Mouse (Mus musculus) myocyte (in vitro differentiated cells): ENCODE results near the gene Pou2af1. TPM values are rescaled to one million over a fixed set of nuclear protein-coding genes. Genes with fewer than 3 reads are reported as not detected.

Source experiments
- H3K27me3 ChIP-seq: one replicate; pipeline ENCODE4 v1.6.1; 2011; ENCODE audit not compliant: control insufficient read depth, insufficient read depth, insufficient read length
- H3K36me3 ChIP-seq: one replicate; pipeline ENCODE4 v1.6.1; 2011; ENCODE audit not compliant: control insufficient read depth, insufficient read depth
- H3K4me2 ChIP-seq: one replicate; pipeline ENCODE4 v1.6.1; 2011; ENCODE audit warnings: low read depth, control low read depth
- H3K4me3 ChIP-seq: one replicate; pipeline ENCODE4 v1.5.1; 2011; ENCODE audit warnings: mild to moderate bottlenecking, control low read depth, moderate library complexity
- H3K79me2 ChIP-seq: one replicate; pipeline ENCODE4 v1.6.1; 2011; ENCODE audit not compliant: control insufficient read depth, insufficient read depth
- H3ac ChIP-seq: one replicate; pipeline ENCODE4 v1.6.1; 2011; ENCODE audit not compliant: control insufficient read depth, insufficient read length
- CEBPB ChIP-seq: IDR thresholded peaks from 2 replicates; pipeline ENCODE4 v1.6.1; 2011; ENCODE audit warnings: mild to moderate bottlenecking, moderate library complexity; ENCODE audit not compliant: poor library complexity, insufficient read depth, severe bottlenecking
- E2F4 ChIP-seq: IDR thresholded peaks from one replicate; pipeline ENCODE4 v1.6.1; 2011; ENCODE audit warnings: mild to moderate bottlenecking, control low read depth, moderate library complexity; ENCODE audit not compliant: insufficient read depth
- MAX ChIP-seq: IDR thresholded peaks from one replicate; pipeline ENCODE4 v1.6.1; 2011; ENCODE audit warnings: low read depth, mild to moderate bottlenecking, control low read depth
- MYOD1 ChIP-seq, 3 experiments: IDR thresholded peaks; one replicate each; pipeline ENCODE4 v1.6.1; 2011; ENCODE audit warnings: control low read depth in 2 of 3, low read depth in 2 of 3, mild to moderate bottlenecking in 2 of 3, moderate library complexity in 1 of 3; ENCODE audit not compliant: insufficient read length in 2 of 3, control insufficient read depth in 1 of 3
- MYOG ChIP-seq, 3 experiments: IDR thresholded peaks; one replicate each; pipeline ENCODE4 v1.6.1; 2011; ENCODE audit warnings: control low read depth in 2 of 3, low read depth in 2 of 3, mild to moderate bottlenecking in 2 of 3; ENCODE audit not compliant: insufficient read length in 2 of 3, control insufficient read depth in 1 of 3, insufficient read depth in 1 of 3
- POLR2A ChIP-seq: IDR thresholded peaks from one replicate; pipeline ENCODE4 v1.6.1; 2011; ENCODE audit warnings: low read depth, mild to moderate bottlenecking, control low read depth, moderate library complexity; ENCODE audit not compliant: insufficient read length
- POLR2AphosphoS2 ChIP-seq: IDR thresholded peaks from one replicate; pipeline ENCODE4 v1.6.1; 2011; ENCODE audit warnings: low read depth, control low read depth; ENCODE audit not compliant: insufficient read length
- REST ChIP-seq: IDR thresholded peaks from one replicate; pipeline ENCODE4 v1.6.1; 2011; ENCODE audit warnings: mild to moderate bottlenecking, control low read depth, moderate library complexity; ENCODE audit not compliant: insufficient read depth, insufficient read length
- SRF ChIP-seq: IDR thresholded peaks from one replicate; pipeline ENCODE4 v1.6.1; 2011; ENCODE audit warnings: low read depth; ENCODE audit not compliant: control insufficient read depth, insufficient read length
- TCF12 ChIP-seq: IDR thresholded peaks from one replicate; pipeline ENCODE4 v1.6.1; 2011; ENCODE audit warnings: mild to moderate bottlenecking, control low read depth; ENCODE audit not compliant: poor library complexity, insufficient read depth, severe bottlenecking
- TCF3 ChIP-seq: IDR thresholded peaks from one replicate; pipeline ENCODE4 v1.6.1; 2011; ENCODE audit warnings: low read depth, control low read depth; ENCODE audit not compliant: insufficient read length
- USF1 ChIP-seq: IDR thresholded peaks from one replicate; pipeline ENCODE4 v1.6.1; 2011; ENCODE audit warnings: low read depth, mild to moderate bottlenecking, control low read depth, moderate library complexity
- polyA plus RNA-seq: library from polyadenylated mRNA; unstranded; fragments of >200 nt; fragmentation: generic; extraction: Trizol; gene quantifications from one replicate; pipeline ENCODE4 v1.2.1, GENCODE M21; 2012; ENCODE audit warnings: missing spikeins

The Pou2af1 gene
- polyA plus RNA-seq, 1 experiment = 1.4 TPM

- Histone ChIP-seq H3K27me3 (no peaks in the 10 kb centered on the region), H3K4me2 (peak overlapping the region; percentile 43), H3K79me2 (no peaks in the 10 kb centered on the region), H3ac (no peak overlapping the region), H3K36me3 (no peaks in the 10 kb centered on the region), H3K4me3 (no peak overlapping the region)
- no peak for TF ChIP-seq POLR2AphosphoS2
- TF ChIP-seq USF1 = peak; percentile 26
- no peak for TF ChIP-seq POLR2A
- no peak for TF ChIP-seq REST
- TF ChIP-seq TCF12 = no peak
- no peak for TF ChIP-seq SRF
- TF ChIP-seq MAX = no peak
- no peak for TF ChIP-seq TCF3
- TF ChIP-seq MYOG (IDR thresholded peaks at IDR 0.05; ENCODE audit: control insufficient read depth in 1 of 3, insufficient read depth in 1 of 3, insufficient read length in 2 of 3, low read depth in 2 of 3) = no peak
- peak; percentile 62; the same call in 1 of the 2 replicates for TF ChIP-seq CEBPB
- no peak for TF ChIP-seq E2F4
- TF ChIP-seq MYOD1 (IDR thresholded peaks at IDR 0.05; ENCODE audit: control insufficient read depth in 1 of 3, insufficient read length in 2 of 3, low read depth in 2 of 3) = no peak
Observed at GRCm38 (mm10) chr9:51215311-51215710, 1.8 kb downstream of the Pou2af1 start.

GRCm38 (mm10) chr9:51215949-51216348 lies 2.4 kb downstream of the Pou2af1 start:
- Histone ChIP-seq H3K4me2 (peak overlapping the region; percentile 43), H3K36me3 (no peaks in the 10 kb centered on the region), H3K27me3 (no peaks in the 10 kb centered on the region), H3ac (no peak overlapping the region), H3K4me3 (no peak overlapping the region), H3K79me2 (no peaks in the 10 kb centered on the region)
- TF ChIP-seq REST (no peak), MYOD1 (IDR thresholded peaks at IDR 0.05; ENCODE audit: control insufficient read depth in 1 of 3, insufficient read length in 2 of 3, low read depth in 2 of 3) (no peak), CEBPB (no peak), E2F4 (no peak), USF1 (no peak), TCF3 (no peak), TCF12 (no peak), POLR2A (no peak)

DNA sequence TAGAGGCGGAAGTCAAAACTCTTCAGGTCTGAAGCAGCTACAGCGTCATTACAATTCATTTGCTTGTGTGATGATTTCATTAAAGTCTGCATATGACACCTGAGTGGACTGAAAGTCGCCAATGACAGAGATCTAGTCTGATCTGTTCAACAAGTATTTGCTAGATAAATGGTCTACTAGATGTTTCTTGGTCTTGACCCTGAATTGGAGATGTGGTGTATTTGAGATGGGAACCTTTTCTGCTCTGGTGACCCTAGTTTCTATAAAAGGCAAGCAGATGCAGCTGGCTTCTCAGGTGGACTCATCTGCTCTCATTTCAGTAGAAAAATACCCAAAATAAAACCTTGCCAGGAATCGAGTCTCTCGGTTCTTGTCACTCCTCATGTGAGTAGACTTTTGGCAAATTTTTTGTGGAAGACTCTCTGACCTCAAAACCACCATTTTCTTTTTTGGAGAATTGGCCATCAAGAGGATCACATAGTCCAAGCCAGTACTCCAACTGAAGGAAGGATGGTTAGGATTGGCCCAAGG lies 12.2 kb downstream of the Pou2af1 start:
- Histone ChIP-seq H3K36me3 (no peaks in the 10 kb centered on the region), H3K79me2 (no peaks in the 10 kb centered on the region), H3K4me3 (no peak overlapping the region), H3K27me3 (no peaks in the 10 kb centered on the region), H3K4me2 (no peak overlapping the region), H3ac (no peak overlapping the region)
- TF ChIP-seq USF1 = no peak
- no peak for TF ChIP-seq POLR2A
- TF ChIP-seq TCF12 = no peak
- TF ChIP-seq TCF3 = no peak
- TF ChIP-seq POLR2AphosphoS2 = no peak
- TF ChIP-seq E2F4 = no peak
- no peak for TF ChIP-seq MYOD1 (IDR thresholded peaks at IDR 0.05; ENCODE audit: control insufficient read depth in 1 of 3, insufficient read length in 2 of 3, low read depth in 2 of 3)
- TF ChIP-seq MYOG (IDR thresholded peaks at IDR 0.05; ENCODE audit: control insufficient read depth in 1 of 3, insufficient read depth in 1 of 3, insufficient read length in 2 of 3, low read depth in 2 of 3) = no peak
- no peak for TF ChIP-seq SRF
- no peak for TF ChIP-seq REST
- no peak for TF ChIP-seq CEBPB
- TF ChIP-seq MAX = no peak

GRCm38 (mm10) chr9:51230701-51231389 lies 17.3 kb downstream of the Pou2af1 start:
- TF ChIP-seq REST (no peak), SRF (no peak), TCF3 (no peak), MYOD1 (IDR thresholded peaks at IDR 0.05; ENCODE audit: control insufficient read depth in 1 of 3, insufficient read length in 2 of 3, low read depth in 2 of 3) (no peak), TCF12 (no peak), CEBPB (no peak), E2F4 (no peak), POLR2A (no peak), MYOG (IDR thresholded peaks at IDR 0.05; ENCODE audit: control insufficient read depth in 1 of 3, insufficient read depth in 1 of 3, insufficient read length in 2 of 3, low read depth in 2 of 3) (no peak), MAX (no peak), POLR2AphosphoS2 (no peak)
- H3K4me2 ChIP-seq = no peak overlapping the region
- H3K4me3 ChIP-seq = no peak overlapping the region

More at GRCm38 (mm10) chr9:51230701-51231389, 17.3 kb downstream of the Pou2af1 start:
- no peaks in the 10 kb centered on the region for H3K27me3 ChIP-seq
- H3ac ChIP-seq = no peak overlapping the region
- H3K79me2 ChIP-seq = no peaks in the 10 kb centered on the region
- H3K36me3 ChIP-seq = no peaks in the 10 kb centered on the region
